Mouse (Mus musculus) CH12.LX (cell line): ENCODE measurements around the gene Gm49405.

ENCODE experiments used
- CTCF ChIP-seq, 2 experiments: IDR thresholded peaks in 1 of 2; conservative IDR thresholded peaks in 1 of 2; 2 replicates each; pipeline ENCODE4 v1.5.1; 2011 to 2012; ENCODE audit warnings: low read depth in 2 of 2, low read length in 2 of 2, improper control_type of control experiment in 1 of 2, inconsistent platforms in 1 of 2, mild to moderate bottlenecking in 1 of 2, moderate library complexity in 1 of 2
- MAZ ChIP-seq: IDR thresholded peaks from 2 replicates; pipeline ENCODE4 v1.6.1; 2012; ENCODE audit warnings: low read depth, mild to moderate bottlenecking, inconsistent platforms, low read length, improper control_type of control experiment, moderate library complexity
- POLR2A ChIP-seq: IDR thresholded peaks from 2 replicates; pipeline ENCODE4 v1.6.1; 2011; ENCODE audit warnings: low read depth, mild to moderate bottlenecking, improper control_type of control experiment, low read length
- TBP ChIP-seq: conservative IDR thresholded peaks from 2 replicates; pipeline ENCODE4 v1.6.1; 2011; ENCODE audit warnings: low read depth, low read length, improper control_type of control experiment

DNA sequence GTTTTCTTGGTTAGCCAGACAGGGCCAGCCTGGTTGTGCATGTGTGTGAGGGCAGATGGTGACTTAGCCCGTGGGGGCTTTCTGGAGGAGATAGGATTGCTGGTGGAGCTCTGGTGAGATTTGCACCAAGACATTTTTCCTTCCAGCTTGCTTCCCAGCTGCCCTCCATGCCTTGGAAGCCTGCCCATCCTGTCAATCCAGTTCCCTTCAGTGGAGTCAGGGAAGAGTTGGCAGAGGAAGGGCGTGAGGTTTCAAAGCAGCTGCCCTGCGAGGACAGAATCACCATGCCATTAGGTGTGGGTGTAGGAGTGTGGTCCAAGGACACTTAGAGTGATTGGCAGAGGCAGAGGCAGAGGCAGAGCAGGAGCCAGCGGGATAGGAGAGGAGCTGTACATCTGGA, 42.0 kb upstream of the Gm49405 start, which contains the start of gene Aldh3b3:
- TF ChIP-seq MAZ (no peak), CTCF (conservative IDR thresholded peaks at IDR 0.05 in 1 of 2, IDR thresholded peaks at IDR 0.05 in 1 of 2; ENCODE audit: low read depth in 2 of 2, low read length in 2 of 2) (no peak), TBP (no peak), POLR2A (no peak)
